Mouse (Mus musculus): Measurements from ENCODE around the gene Usp21. TPM values are rescaled to one million over a fixed set of nuclear protein-coding genes. Genes with fewer than 3 reads are reported as not detected.

Usp21 gene
- polyA plus RNA-seq, 1 experiment: 76.6 TPM

DNA sequence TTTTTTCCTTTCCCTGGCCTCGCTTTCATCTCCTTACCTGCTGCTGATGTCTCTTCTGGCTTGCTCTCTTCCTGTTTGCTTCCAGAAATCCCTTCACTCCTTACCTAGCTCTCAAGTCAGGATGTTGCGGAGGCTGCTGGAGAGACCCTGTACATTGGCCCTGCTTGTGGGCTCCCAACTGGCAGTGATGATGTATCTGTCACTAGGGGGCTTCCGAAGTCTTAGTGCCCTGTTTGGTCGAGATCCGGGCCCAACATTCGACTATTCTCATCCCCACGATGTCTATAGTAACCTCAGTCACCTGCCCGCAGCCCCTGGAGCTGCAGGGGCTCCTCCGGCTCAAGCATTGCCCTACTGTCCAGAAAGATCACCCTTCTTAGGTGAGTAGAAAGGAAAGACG, 16.2 kb downstream of the Usp21 start:
- H3K4me3 ChIP-seq (replicated peaks; ENCODE audit: insufficient read depth, low read depth, low read length): no peak overlapping the region
- no peak overlapping the region for H3K27ac ChIP-seq (ENCODE audit: insufficient read depth, low read length)
- H3K27me3 ChIP-seq (ENCODE audit: control insufficient read depth, insufficient read depth, low read length): no peaks in the 10 kb centered on the region
- WGBS: 54% methylated on average over 10 of the region's 10 CpGs
- TF ChIP-seq CTCF (IDR thresholded peaks at IDR 0.05; ENCODE audit: borderline replicate concordance, insufficient read depth, low read depth, low read length): no peak
- TF ChIP-seq POLR2A (IDR thresholded peaks at IDR 0.05; ENCODE audit: borderline replicate concordance, insufficient read depth, low read length): no peak
- H3K4me1 ChIP-seq (ENCODE audit: control insufficient read depth, insufficient read depth, low read length): no peaks in the 10 kb centered on the region
- no peak for DNase-seq

DNA sequence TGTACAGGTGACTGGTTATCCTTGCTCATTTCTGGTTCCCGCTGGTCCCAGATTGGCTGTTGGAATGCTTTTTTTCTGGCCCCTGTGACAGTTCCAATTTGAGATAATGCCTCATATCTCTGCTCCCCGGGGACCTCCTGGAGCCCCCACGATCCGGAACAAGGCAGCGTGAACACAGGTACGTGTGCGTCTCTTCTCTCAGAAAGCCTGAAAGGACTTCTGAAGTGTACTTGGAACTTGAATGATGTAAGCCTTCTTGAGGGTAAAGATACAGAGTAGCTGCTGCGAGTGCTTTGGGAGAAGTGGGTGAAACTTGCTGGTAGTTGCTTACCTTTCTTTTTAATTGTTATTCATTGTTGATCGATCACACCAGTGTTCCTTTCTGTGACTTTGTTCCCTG, 16.6 kb downstream of the Usp21 start:
- no peaks in the 10 kb centered on the region for H3K4me1 ChIP-seq (ENCODE audit: control insufficient read depth, insufficient read depth, low read length)
- no peak overlapping the region for H3K27ac ChIP-seq (ENCODE audit: insufficient read depth, low read length)
- H3K4me3 ChIP-seq (replicated peaks; ENCODE audit: insufficient read depth, low read depth, low read length): peak overlapping the region; percentile 71
- no peaks in the 10 kb centered on the region for H3K27me3 ChIP-seq (ENCODE audit: control insufficient read depth, insufficient read depth, low read length)
- DNase-seq: no peak
- WGBS: 37% methylated on average over 9 of the region's 9 CpGs
- TF ChIP-seq CTCF (IDR thresholded peaks at IDR 0.05; ENCODE audit: borderline replicate concordance, insufficient read depth, low read depth, low read length): no peak
- TF ChIP-seq POLR2A (IDR thresholded peaks at IDR 0.05; ENCODE audit: borderline replicate concordance, insufficient read depth, low read length): no peak

DNA sequence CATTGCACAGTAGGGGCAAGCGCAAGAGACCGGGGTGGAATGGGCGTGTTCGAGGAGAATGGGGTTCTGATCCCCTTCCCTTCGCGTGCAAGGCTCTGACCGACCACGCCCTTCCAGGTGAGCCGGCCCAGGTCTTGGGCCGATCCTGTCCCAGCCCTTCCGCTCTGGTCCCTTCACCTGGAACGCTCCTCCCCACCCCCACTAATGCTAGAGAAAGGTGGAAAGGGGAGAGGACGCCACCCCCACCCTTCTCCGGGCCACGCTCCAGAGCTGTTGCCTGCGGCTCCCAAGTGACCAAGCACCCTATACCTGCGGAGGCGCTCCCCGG, 17.3 kb downstream of the Usp21 start:
- H3K27me3 ChIP-seq (ENCODE audit: control insufficient read depth, insufficient read depth, low read length): no peaks in the 10 kb centered on the region
- peak overlapping the region; percentile 71 for H3K4me3 ChIP-seq (replicated peaks; ENCODE audit: insufficient read depth, low read depth, low read length)
- 0% methylated on average over 19 of the region's 19 CpGs for WGBS
- TF ChIP-seq CTCF (IDR thresholded peaks at IDR 0.05; ENCODE audit: borderline replicate concordance, insufficient read depth, low read depth, low read length) (no peak), POLR2A (IDR thresholded peaks at IDR 0.05; ENCODE audit: borderline replicate concordance, insufficient read depth, low read length) (no peak)
- peak in 1 of 2 experiments; percentile 61 for DNase-seq
- peak overlapping the region; percentile 15; the same call in 1 of the 2 replicates for H3K27ac ChIP-seq (ENCODE audit: insufficient read depth, low read length)
- no peaks in the 10 kb centered on the region for H3K4me1 ChIP-seq (ENCODE audit: control insufficient read depth, insufficient read depth, low read length)

DNA sequence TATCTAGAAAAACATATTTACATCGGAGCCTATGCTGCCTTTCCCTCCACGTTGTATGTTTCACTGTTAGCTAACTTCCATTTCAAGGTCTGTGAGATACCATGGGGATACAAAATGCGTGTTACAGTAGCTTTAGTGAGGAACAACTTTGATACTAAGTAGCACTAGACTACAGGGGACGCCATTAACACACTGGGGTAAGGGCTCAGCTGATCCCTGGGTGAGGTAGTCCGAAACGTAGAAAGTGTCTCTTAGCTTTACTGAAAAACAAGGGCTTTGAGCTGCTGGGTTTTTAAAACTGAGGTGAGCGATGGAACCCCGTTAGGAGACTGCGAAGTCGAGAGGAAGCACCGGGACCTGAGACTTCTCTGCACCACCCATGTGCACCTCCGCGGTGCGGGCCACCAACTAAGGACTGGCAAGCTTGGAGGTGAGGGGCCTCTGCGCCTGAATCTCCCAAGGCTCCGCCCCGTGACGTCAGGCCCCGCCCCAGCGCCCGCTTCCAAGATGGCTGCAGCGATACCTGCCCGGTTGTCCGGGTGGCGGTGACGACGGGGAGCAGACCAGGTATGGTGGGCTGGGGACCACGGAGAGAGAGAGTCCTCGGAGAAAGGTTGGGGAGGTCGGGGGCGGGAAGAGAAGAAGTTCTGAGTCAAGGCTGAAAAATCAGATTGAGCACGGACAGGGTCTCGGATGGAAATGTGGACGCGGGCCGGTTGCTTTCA, 17.8 kb downstream of the Usp21 start, which contains the start of gene B4galt3:
TSS of gene B4galt3 (plus strand) at position 481 of the 725 bp plus-strand sequence.
- peak; percentile 99 for TF ChIP-seq POLR2A (IDR thresholded peaks at IDR 0.05; ENCODE audit: borderline replicate concordance, insufficient read depth, low read length)
- TF ChIP-seq CTCF (IDR thresholded peaks at IDR 0.05; ENCODE audit: borderline replicate concordance, insufficient read depth, low read depth, low read length): no peak
- WGBS: 3% methylated on average over 36 of the region's 36 CpGs
- peak within 1 kb of the TSS; percentile 27; the same call in 1 of the 2 replicates for H3K27ac ChIP-seq (ENCODE audit: insufficient read depth, low read length)
- peak within 1 kb of the TSS; percentile 71 for H3K4me3 ChIP-seq (replicated peaks; ENCODE audit: insufficient read depth, low read depth, low read length)
- H3K27me3 ChIP-seq (ENCODE audit: control insufficient read depth, insufficient read depth, low read length): no peaks in the 10 kb centered on the region
- DNase-seq: peak; percentile 97 to 99
- H3K4me1 ChIP-seq (ENCODE audit: control insufficient read depth, insufficient read depth, low read length): no peaks in the 10 kb centered on the region

DNA sequence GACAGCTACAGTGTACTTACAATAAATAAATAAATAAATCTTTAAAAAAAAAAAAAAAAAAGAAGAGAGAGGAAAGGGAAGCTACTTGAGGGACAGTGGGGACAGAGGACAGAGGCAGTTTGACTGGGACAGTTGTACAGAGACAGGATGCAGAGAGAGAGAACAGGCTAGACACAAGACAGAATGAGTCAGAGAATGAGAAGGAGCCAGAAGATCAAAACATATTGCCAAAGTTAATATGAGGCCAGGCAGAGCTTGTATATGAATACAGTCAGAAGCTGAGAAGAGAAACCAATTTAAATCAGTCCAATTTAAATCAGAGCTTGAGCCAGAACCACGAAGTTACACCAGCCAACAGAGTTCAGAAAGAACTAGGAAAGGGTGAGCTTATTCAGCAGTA, 19.4 kb downstream of the Usp21 start:
- Histone ChIP-seq H3K27me3 (ENCODE audit: control insufficient read depth, insufficient read depth, low read length) (no peaks in the 10 kb centered on the region), H3K4me1 (ENCODE audit: control insufficient read depth, insufficient read depth, low read length) (no peaks in the 10 kb centered on the region), H3K4me3 (replicated peaks; ENCODE audit: insufficient read depth, low read depth, low read length) (no peak overlapping the region), H3K27ac (ENCODE audit: insufficient read depth, low read length) (no peak overlapping the region)
- WGBS: 63% methylated on average over 1 of the region's 1 CpGs
- DNase-seq: no peak
- TF ChIP-seq POLR2A (IDR thresholded peaks at IDR 0.05; ENCODE audit: borderline replicate concordance, insufficient read depth, low read length) (no peak), CTCF (IDR thresholded peaks at IDR 0.05; ENCODE audit: borderline replicate concordance, insufficient read depth, low read depth, low read length) (no peak)

DNA sequence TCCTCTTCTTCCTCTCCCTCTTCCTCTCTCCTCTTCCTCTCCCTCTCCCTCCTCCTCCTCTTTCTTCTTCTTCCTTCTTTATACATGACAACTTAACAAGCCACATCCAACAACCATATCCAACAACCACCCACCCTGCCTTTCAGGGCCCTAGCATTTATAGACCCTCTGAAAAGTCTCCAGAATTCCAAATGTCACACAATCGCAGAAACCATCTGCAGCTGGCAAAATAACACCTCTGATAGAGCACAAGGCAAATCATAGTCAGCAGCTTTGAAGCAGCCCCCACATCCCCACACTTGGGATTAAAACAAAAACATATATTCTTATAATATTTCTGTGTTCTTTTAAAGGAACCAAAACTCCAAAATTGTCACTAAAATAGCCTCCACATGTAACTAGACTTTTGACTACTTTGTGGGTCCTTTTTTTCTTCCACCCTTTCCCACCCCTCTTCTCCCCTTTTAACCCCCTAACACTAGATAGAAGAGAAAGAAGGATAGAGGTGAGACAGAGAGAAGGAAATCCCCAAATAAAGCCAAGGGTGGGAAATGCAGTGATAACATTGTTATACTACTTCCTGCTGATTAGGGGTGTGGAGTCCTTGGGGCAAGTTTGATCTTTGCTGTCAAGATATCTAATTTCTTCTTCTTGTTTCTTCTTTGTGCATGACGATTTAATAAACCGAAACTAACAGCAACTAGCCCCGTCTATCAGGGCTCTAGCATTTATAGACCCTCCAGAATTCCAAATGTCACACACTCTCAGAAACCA, 21.6 kb downstream of the Usp21 start:
- H3K4me3 ChIP-seq (replicated peaks; ENCODE audit: insufficient read depth, low read depth, low read length): no peak overlapping the region
- 61% methylated on average over 4 of the region's 4 CpGs for WGBS
- no peaks in the 10 kb centered on the region for H3K27me3 ChIP-seq (ENCODE audit: control insufficient read depth, insufficient read depth, low read length)
- no peak overlapping the region for H3K27ac ChIP-seq (ENCODE audit: insufficient read depth, low read length)
- DNase-seq: no peak
- TF ChIP-seq POLR2A (IDR thresholded peaks at IDR 0.05; ENCODE audit: borderline replicate concordance, insufficient read depth, low read length) (no peak), CTCF (IDR thresholded peaks at IDR 0.05; ENCODE audit: borderline replicate concordance, insufficient read depth, low read depth, low read length) (no peak)
- peaks cover 4% of the 10 kb centered on the region; the same call in 1 of the 2 replicates for H3K4me1 ChIP-seq (ENCODE audit: control insufficient read depth, insufficient read depth, low read length)

DNA sequence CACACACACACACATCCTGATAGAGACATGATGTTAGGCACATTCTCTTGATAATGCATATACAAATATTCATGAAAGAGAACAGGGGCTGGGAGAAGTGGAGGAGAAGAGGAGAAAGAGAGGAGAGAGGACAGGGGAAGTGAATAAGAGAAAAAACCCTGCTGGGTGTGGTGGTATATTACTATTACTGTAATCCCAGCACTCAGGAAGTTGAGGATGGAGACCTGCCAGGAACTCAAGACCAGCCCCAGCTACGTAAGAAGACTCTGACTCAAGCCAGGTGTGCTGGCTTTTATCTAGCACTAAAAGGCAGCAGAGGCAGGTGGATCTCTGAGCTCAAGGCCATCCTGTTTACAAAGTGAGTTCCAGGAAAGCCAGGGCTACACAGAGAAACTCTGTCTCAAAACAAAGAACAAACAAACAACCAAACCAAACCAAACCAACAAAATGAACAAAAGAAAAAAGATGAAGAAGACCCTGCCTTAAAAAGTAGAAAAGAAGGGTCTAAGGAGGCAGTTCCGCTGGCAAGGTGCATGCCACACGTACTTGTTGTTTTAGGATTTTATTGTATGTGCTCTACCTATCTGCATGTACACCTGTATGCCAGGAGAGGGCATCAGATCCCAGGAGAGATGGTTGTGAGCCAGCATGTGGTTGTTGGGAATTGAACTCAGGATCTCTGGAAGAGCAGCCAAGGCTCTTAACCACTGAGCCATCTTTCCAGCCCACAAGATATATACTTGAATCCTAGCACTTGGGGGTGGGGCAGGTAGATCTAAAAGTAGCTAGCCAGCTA, 23.9 kb downstream of the Usp21 start:
- Histone ChIP-seq H3K27me3 (ENCODE audit: control insufficient read depth, insufficient read depth, low read length) (no peaks in the 10 kb centered on the region), H3K4me3 (replicated peaks; ENCODE audit: insufficient read depth, low read depth, low read length) (no peak overlapping the region), H3K4me1 (ENCODE audit: control insufficient read depth, insufficient read depth, low read length) (peaks cover 4% of the 10 kb centered on the region; the same call in 1 of the 2 replicates), H3K27ac (ENCODE audit: insufficient read depth, low read length) (no peak overlapping the region)
- DNase-seq: no peak
- WGBS: 65% methylated on average over 3 of the region's 3 CpGs
- TF ChIP-seq POLR2A (IDR thresholded peaks at IDR 0.05; ENCODE audit: borderline replicate concordance, insufficient read depth, low read length) (no peak), CTCF (IDR thresholded peaks at IDR 0.05; ENCODE audit: borderline replicate concordance, insufficient read depth, low read depth, low read length) (no peak)

Data from cerebellum, adult 2 months (tissue).